Mouse (Mus musculus) stomach, embryonic 16.5 days (tissue): ENCODE measurements around the gene Atp7a. TPM values are rescaled to one million over a fixed set of nuclear protein-coding genes. Genes with fewer than 3 reads are reported as not detected.
"Not testable (repeated sequence)": the region's sequence is repeated elsewhere in the genome, so short reads cannot be mapped to it uniquely, and the experiment has no call there.

Source experiments
- ATAC-seq: fragments of 200-750 bp; cut with Nextera tagmentation; 2 replicates; pipeline ENCODE4 v1.8.0; 2017; ENCODE audit warnings: moderate number of reproducible peaks, moderate TSS enrichment; ENCODE audit not compliant: insufficient read depth, low FRiP score
- H3K27ac ChIP-seq: fragments of 300-500 bp; sonication (generic); 2 replicates; pipeline ENCODE4 v1.5.1; 2014; ENCODE audit warnings: low read length
- H3K27me3 ChIP-seq: fragments of 300-500 bp; sonication (generic); 2 replicates; pipeline ENCODE4 v1.6.1; 2014; ENCODE audit warnings: low read length, control low read depth, mixed read lengths; ENCODE audit not compliant: control insufficient read depth, insufficient read depth
- H3K36me3 ChIP-seq: fragments of 300-500 bp; sonication (generic); 2 replicates; pipeline ENCODE4 v1.6.1; 2014; ENCODE audit warnings: low read length; ENCODE audit not compliant: control insufficient read depth, insufficient read depth
- H3K4me1 ChIP-seq: fragments of 300-500 bp; sonication (generic); 2 replicates; pipeline ENCODE4 v1.6.1; 2014; ENCODE audit warnings: low read length, control low read depth, mixed read lengths; ENCODE audit not compliant: control insufficient read depth, insufficient read depth
- H3K4me2 ChIP-seq: fragments of 300-500 bp; sonication (generic); 2 replicates; pipeline ENCODE4 v1.6.1; 2014; ENCODE audit warnings: low read depth, low read length, mixed read lengths
- H3K4me3 ChIP-seq: fragments of 300-500 bp; sonication (generic); replicated peaks from 2 replicates; pipeline ENCODE4 v1.5.1; 2014; ENCODE audit warnings: mild to moderate bottlenecking, low read length
- H3K9ac ChIP-seq: fragments of 300-500 bp; sonication (generic); 2 replicates; pipeline ENCODE4 v1.6.1; 2014; ENCODE audit warnings: low read length
- H3K9me3 ChIP-seq: fragments of 300-500 bp; sonication (generic); replicated peaks from 2 replicates; pipeline ENCODE4 v1.6.1; 2016; ENCODE audit warnings: low read length, control low read depth; ENCODE audit not compliant: control insufficient read depth
- WGBS: fragments of 180-500 bp; shearing (Covaris S2); extraction: QIAGEN DNeasy Blood & Tissue Kit; methylation state at CpG from one replicate; pipeline ENCODE4 v1.1.7; 2014; 5-methylcytosine and 5-hydroxymethylcytosine counted together
- polyA plus RNA-seq: library from polyadenylated mRNA; unstranded; fragments of >200 nt; fragmentation: Nextera tagmentation; extraction: Ambion mirVana; gene quantifications from 2 replicates; pipeline ENCODE4 v1.2.1, GENCODE M21; 2015

Gene Atp7a
- 27.6 and 28.3 TPM in 2 replicates for polyA plus RNA-seq

- ATAC-seq: peak; percentile 97
- H3K4me2 ChIP-seq: peak within 1 kb of the TSS; percentile 52
- peak within 1 kb of the TSS; percentile 60 for H3K4me3 ChIP-seq
- H3K36me3 ChIP-seq: no peaks in the 10 kb centered on the region
- H3K4me1 ChIP-seq: 0 out of 2 replicates have a peak, but pooled peaks cover 2% of the 10 kb centered on the region
- no peaks in the 10 kb centered on the region for H3K9me3 ChIP-seq
- peak within 1 kb of the TSS; percentile 78 for H3K9ac ChIP-seq
- 17% methylated on average over 35 of the region's 36 CpGs for WGBS
- H3K27me3 ChIP-seq: no peaks in the 10 kb centered on the region
- H3K27ac ChIP-seq: peak within 1 kb of the TSS; percentile 73
Observed at GRCm38 (mm10) chrX:106026418-106027342, at the start of gene Atp7a. Gene Atp7a (plus strand): TSS chrX:106027276.

GRCm38 (mm10) chrX:106001605-106002004 lies 25.5 kb upstream of the Atp7a start:
- no peak for ATAC-seq
- Histone ChIP-seq H3K4me3 (no peak overlapping the region), H3K4me1 (no peaks in the 10 kb centered on the region), H3K27ac (no peak overlapping the region), H3K27me3 (no peaks in the 10 kb centered on the region), H3K36me3 (no peaks in the 10 kb centered on the region), H3K9me3 (no peaks in the 10 kb centered on the region), H3K9ac (no peak overlapping the region), H3K4me2 (no peak overlapping the region)
- 76% methylated on average over 1 of the region's 1 CpGs for WGBS

GRCm38 (mm10) chrX:106010762-106011161 lies 16.3 kb upstream of the Atp7a start:
- H3K27me3 ChIP-seq: no peaks in the 10 kb centered on the region
- no peaks in the 10 kb centered on the region for H3K9me3 ChIP-seq
- H3K4me3 ChIP-seq: peak overlapping the region; percentile 57
- ATAC-seq: no peak
- peak overlapping the region; percentile 96; the same call in 1 of the 2 replicates for H3K27ac ChIP-seq
- no peaks in the 10 kb centered on the region for H3K36me3 ChIP-seq
- no peaks in the 10 kb centered on the region; the same call in 1 of the 2 replicates for H3K4me1 ChIP-seq
- WGBS: 5% methylated on average over 3 of the region's 3 CpGs
- H3K4me2 ChIP-seq: peak overlapping the region; percentile 52
- peak overlapping the region; percentile 68 for H3K9ac ChIP-seq

- H3K27ac ChIP-seq: peak within 1 kb of the TSS; percentile 96
- peak within 1 kb of the TSS; percentile 57 for H3K4me3 ChIP-seq
- peak; percentile 95 for ATAC-seq
- H3K9me3 ChIP-seq: no peaks in the 10 kb centered on the region
- H3K9ac ChIP-seq: peak within 1 kb of the TSS; percentile 68
- H3K27me3 ChIP-seq: no peaks in the 10 kb centered on the region
- WGBS: 9% methylated on average over 45 of the region's 45 CpGs
- no peaks in the 10 kb centered on the region; the same call in 1 of the 2 replicates for H3K4me1 ChIP-seq
- H3K4me2 ChIP-seq: peak within 1 kb of the TSS; percentile 54
- no peaks in the 10 kb centered on the region for H3K36me3 ChIP-seq
Observed at GRCm38 (mm10) chrX:106011465-106012159, 15.5 kb upstream of the Atp7a start, which contains the start of gene Magt1. Gene Magt1 (minus strand): TSS chrX:106011906.

GRCm38 (mm10) chrX:106012559-106012958 lies 14.5 kb upstream of the Atp7a start:
- Histone ChIP-seq H3K9me3 (no peaks in the 10 kb centered on the region), H3K4me2 (peak overlapping the region; percentile 54), H3K4me1 (no peaks in the 10 kb centered on the region; the same call in 1 of the 2 replicates), H3K9ac (no peak overlapping the region), H3K27ac (peak overlapping the region; percentile 87; the same call in 1 of the 2 replicates), H3K27me3 (no peaks in the 10 kb centered on the region), H3K4me3 (peak overlapping the region; percentile 33; the same call in 1 of the 2 replicates), H3K36me3 (no peaks in the 10 kb centered on the region)
- WGBS: 69% methylated on average over 3 of the region's 3 CpGs
- ATAC-seq: no peak

GRCm38 (mm10) chrX:106013217-106013616 lies 13.9 kb upstream of the Atp7a start:
- Histone ChIP-seq H3K36me3 (no peaks in the 10 kb centered on the region), H3K9ac (no peak overlapping the region), H3K27ac (no peak overlapping the region), H3K9me3 (no peaks in the 10 kb centered on the region), H3K4me1 (no peaks in the 10 kb centered on the region; the same call in 1 of the 2 replicates), H3K4me3 (no peak overlapping the region), H3K4me2 (no peak overlapping the region), H3K27me3 (no peaks in the 10 kb centered on the region)
- no peak for ATAC-seq
- WGBS: 23% methylated on average over 2 of the region's 2 CpGs

GRCm38 (mm10) chrX:106014741-106015377 lies 12.2 kb upstream of the Atp7a start:
- WGBS: 54% methylated on average over 2 of the region's 2 CpGs
- H3K4me1 ChIP-seq, H3K4me3 ChIP-seq, ATAC-seq, H3K9me3 ChIP-seq, H3K9ac ChIP-seq, H3K36me3 ChIP-seq, H3K27me3 ChIP-seq: not testable (repeated sequence)
- H3K4me2 ChIP-seq: peak overlapping the region; percentile 41; the same call in 1 of the 2 replicates
- 0 out of 2 replicates have a peak overlapping the region, but pooled peaks have one; percentile 23 for H3K27ac ChIP-seq

GRCm38 (mm10) chrX:106015571-106016322 lies 11.3 kb upstream of the Atp7a start, which contains the start of gene Cox7b:
Gene Cox7b (plus strand): TSS chrX:106015700.
- Histone ChIP-seq H3K4me3 (peak within 1 kb of the TSS; percentile 59), H3K4me2 (peak within 1 kb of the TSS; percentile 41), H3K27ac (peak within 1 kb of the TSS; percentile 85), H3K4me1 (no peaks in the 10 kb centered on the region), H3K9me3 (no peaks in the 10 kb centered on the region), H3K36me3 (no peaks in the 10 kb centered on the region), H3K9ac (peak within 1 kb of the TSS; percentile 79), H3K27me3 (no peaks in the 10 kb centered on the region)
- ATAC-seq: no peak
- WGBS: 14% methylated on average over 26 of the region's 26 CpGs
